Mouse (Mus musculus): Measurements from ENCODE around the gene Urah. TPM values are rescaled to one million over a fixed set of nuclear protein-coding genes. Genes with fewer than 3 reads are reported as not detected.

Urah gene
- polyA plus RNA-seq, 1 experiment from 2014 or later, result 1.3 TPM

DNA sequence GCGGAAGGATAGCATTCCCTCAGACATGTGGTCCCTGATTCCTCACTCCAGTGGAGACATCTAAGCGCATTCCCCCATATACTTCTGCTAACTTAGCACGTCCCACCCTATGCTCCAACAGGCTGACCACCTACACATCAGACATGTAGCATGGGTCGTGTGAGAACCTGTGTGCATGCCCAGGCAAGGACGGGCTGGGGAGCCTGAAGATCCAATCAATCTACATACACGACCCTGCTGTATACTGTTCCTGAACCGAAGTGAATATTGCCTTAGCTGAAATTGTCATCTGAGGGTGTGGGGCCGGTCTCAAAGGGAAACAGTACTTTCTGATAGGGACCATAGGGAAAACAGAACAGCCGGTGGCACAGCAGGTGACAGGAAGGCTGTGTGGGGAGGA lies 20.4 kb downstream of the Urah start:
- Histone ChIP-seq H3K4me2 (peak overlapping the region; percentile 100), H3K4me3 (replicated peaks) (peak overlapping the region; percentile 75), H3K9me3 (no peaks in the 10 kb centered on the region), H3K27me3 (no peaks in the 10 kb centered on the region), H3K36me3 (peaks cover 57% of the 10 kb centered on the region), H3K9ac (replicated peaks) (peak overlapping the region; percentile 90), H3K4me1 (replicated peaks) (peaks cover 25% of the 10 kb centered on the region), H3K27ac (no peak overlapping the region)
- 72% methylated on average over 9 of the region's 9 CpGs for WGBS
- no peak for ATAC-seq (ENCODE audit: insufficient number of reproducible peaks, insufficient read depth, low FRiP score, low TSS enrichment, low read depth)

DNA sequence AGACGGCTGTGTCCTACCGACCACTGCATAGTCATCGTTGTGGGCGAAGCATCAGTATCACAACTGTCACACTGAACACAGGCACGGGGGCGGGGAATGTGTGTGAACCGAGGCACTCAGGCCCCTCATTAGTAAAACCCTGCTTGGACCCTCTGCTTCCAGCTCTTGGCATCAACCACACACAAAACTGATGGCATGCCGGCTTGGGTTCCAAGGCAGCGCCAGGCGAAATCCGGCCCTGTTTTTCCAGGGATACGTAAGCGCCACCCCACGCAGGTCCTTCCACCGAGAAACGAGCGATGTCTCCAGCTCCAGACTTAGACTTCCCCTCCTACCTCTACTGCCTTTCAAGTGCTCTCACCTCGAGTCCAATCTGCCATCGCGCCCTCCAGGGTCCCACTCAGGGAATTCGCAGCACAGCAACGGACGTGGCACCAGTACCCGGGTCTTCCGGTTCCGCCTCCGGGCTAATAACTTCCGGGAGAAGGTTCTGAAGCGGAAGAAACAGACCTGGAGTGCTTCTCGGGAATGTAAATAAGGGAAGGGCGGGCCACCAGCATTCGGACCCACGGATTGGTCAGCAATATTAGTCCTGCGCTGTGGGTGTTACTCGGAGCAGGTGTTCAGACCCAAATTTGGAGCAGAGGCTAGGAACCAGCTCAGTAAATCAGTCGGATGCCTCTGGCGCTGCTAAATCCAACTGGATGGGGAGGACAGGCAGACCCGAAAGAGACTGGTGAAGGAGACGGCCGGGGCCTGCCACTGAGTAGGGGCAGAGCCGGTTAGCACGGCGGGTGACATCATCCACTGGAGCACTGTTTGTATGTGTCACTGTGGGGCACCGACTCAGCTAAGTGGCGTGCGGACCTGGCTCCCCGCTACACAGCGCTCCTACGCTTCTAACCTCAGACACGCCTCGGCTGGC lies 21.3 kb downstream of the Urah start, which contains the start of gene Gm45785:
Gene Gm45785 (minus strand): TSS at position 472 of the 925 bp plus-strand sequence.
- Histone ChIP-seq H3K27ac (peak within 1 kb of the TSS; percentile 82), H3K9ac (replicated peaks) (peak within 1 kb of the TSS; percentile 90), H3K4me1 (replicated peaks) (peaks cover 25% of the 10 kb centered on the region), H3K9me3 (no peaks in the 10 kb centered on the region), H3K4me3 (replicated peaks) (peak within 1 kb of the TSS; percentile 75), H3K4me2 (peak within 1 kb of the TSS; percentile 100), H3K27me3 (no peaks in the 10 kb centered on the region), H3K36me3 (peaks cover 65% of the 10 kb centered on the region)
- peak; percentile 74 for ATAC-seq (ENCODE audit: insufficient number of reproducible peaks, insufficient read depth, low FRiP score, low TSS enrichment, low read depth)
- WGBS, result 1% methylated on average over 51 of the region's 51 CpGs

DNA sequence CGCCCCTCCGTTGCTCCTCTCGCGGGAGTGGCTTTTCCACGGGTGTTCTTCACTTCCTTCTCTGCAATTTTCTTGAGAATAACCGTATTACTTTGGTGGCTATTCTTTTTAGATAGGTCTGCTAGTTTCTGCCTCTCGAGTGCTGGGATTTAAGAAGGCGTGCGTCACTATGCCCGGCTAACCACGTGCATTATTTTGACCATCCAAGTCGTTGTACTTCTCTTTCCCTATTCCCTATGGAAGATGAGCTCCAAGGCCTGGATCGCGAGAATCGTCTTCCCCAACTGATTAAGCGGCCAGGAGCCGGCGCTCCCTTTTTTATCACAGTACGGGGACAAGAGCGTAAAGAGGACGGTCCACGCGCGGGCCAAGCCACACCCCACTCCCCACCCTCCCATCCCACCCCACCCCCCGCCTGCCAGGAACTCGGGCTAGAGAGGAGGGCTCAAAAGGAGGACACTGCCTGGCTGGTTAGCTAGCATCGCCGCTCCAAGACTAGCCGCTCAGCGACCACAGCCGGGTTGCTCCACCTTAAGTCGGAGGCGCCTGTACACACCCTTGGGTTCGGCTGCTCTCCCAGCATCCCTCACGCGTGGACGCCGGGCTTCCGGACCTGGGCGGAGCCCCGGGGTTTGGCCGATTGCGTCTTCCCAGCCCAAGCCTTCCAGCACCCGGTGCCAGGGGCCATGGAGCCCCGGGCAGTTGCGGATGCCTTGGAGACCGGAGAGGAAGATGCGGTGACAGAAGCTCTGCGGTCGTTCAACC lies 22.1 kb downstream of the Urah start, which contains the start of gene Ric8a:
Gene Ric8a (plus strand): TSS at position 173 of the 765 bp plus-strand sequence.
- no peaks in the 10 kb centered on the region for H3K9me3 ChIP-seq
- H3K27me3 ChIP-seq, result no peaks in the 10 kb centered on the region
- WGBS, result under 1% methylated on average over 50 of the region's 50 CpGs
- H3K4me3 ChIP-seq (replicated peaks), result peak within 1 kb of the TSS; percentile 75
- H3K27ac ChIP-seq, result peak within 1 kb of the TSS; percentile 82
- ATAC-seq (ENCODE audit: insufficient number of reproducible peaks, insufficient read depth, low FRiP score, low TSS enrichment, low read depth), result peak; percentile 79
- peaks cover 66% of the 10 kb centered on the region for H3K36me3 ChIP-seq
- H3K9ac ChIP-seq (replicated peaks), result peak within 1 kb of the TSS; percentile 90
- peak within 1 kb of the TSS; percentile 100 for H3K4me2 ChIP-seq
- peaks cover 25% of the 10 kb centered on the region for H3K4me1 ChIP-seq (replicated peaks)

DNA sequence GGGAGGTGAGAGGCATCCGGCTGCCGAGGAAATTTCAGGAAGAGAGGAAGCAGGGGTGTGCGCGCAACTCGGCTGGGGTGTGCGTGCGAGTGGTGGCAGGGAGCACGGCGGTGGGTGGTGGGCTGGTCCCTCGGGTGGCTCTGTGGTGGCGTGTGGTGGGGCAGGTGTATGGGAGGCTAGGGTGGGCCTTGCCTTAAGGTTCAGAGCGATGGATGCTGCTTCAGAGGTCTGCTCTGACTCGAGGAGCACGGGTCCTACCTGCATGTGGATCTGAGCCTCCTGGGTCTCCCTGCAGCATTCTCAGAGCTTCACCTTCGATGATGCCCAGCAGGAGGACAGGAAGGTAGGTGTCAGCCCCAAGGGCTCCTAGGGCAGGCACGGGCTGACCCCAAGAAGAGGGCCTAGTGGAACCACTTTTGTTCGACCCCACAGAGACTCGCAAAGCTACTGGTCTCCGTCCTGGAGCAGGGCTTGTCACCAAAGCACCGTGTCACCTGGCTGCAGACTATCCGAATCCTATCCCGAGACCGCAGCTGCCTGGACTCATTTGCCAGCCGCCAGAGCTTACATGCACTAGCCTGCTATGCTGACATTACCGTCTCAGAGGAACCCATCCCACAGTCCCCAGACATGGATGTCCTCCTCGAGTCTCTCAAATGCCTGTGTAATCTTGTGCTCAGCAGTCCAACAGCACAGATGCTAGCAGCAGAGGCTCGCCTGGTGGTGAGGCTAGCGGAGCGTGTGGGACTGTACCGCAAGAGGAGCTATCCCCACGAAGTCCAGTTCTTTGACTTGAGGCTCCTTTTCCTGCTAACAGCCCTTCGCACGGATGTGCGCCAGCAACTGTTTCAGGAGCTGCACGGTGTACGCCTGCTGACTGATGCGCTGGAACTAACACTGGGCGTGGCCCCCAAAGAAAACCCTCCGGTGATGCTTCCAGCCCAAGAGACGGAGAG lies 23.0 kb downstream of the Urah start, which contains the start of gene Bet1l:
Gene Bet1l (minus strand): TSS at position 28 of the 956 bp plus-strand sequence.
- Histone ChIP-seq H3K9ac (replicated peaks) (peak within 1 kb of the TSS; percentile 90), H3K27me3 (no peaks in the 10 kb centered on the region), H3K36me3 (peaks cover 66% of the 10 kb centered on the region), H3K9me3 (no peaks in the 10 kb centered on the region), H3K4me1 (replicated peaks) (peaks cover 25% of the 10 kb centered on the region), H3K27ac (peak within 1 kb of the TSS; percentile 82), H3K4me3 (replicated peaks) (peak within 1 kb of the TSS; percentile 75), H3K4me2 (peak within 1 kb of the TSS; percentile 100)
- WGBS, result 40% methylated on average over 40 of the region's 40 CpGs
- peak; percentile 38 for ATAC-seq (ENCODE audit: insufficient number of reproducible peaks, insufficient read depth, low FRiP score, low TSS enrichment, low read depth)

DNA sequence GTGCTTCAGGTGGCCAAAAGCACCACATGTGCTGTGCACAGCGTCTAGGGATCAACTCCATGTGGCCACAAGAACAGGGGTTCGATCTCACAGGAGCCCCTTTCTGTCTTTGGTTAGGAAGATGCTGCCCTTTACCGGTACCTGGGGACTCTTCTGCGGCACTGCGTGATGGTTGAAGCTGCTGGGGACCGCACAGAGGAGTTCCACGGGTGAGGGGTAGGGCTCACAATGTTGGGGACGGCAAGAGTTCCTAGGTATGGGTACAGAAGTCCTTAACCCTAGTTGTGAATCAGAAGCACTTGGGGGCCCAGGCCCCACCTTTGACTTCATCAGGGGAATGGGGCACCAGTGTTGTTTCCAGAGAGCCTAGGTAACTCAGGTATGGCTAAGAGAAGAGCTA lies 23.9 kb downstream of the Urah start:
- no peaks in the 10 kb centered on the region for H3K27me3 ChIP-seq
- peak overlapping the region; percentile 75 for H3K4me3 ChIP-seq (replicated peaks)
- H3K4me2 ChIP-seq, result peak overlapping the region; percentile 100
- WGBS, result 94% methylated on average over 8 of the region's 8 CpGs
- no peak overlapping the region for H3K27ac ChIP-seq
- no peak for ATAC-seq (ENCODE audit: insufficient number of reproducible peaks, insufficient read depth, low FRiP score, low TSS enrichment, low read depth)
- H3K36me3 ChIP-seq, result peaks cover 65% of the 10 kb centered on the region
- peaks cover 25% of the 10 kb centered on the region for H3K4me1 ChIP-seq (replicated peaks)
- H3K9me3 ChIP-seq, result no peaks in the 10 kb centered on the region
- H3K9ac ChIP-seq (replicated peaks), result no peak overlapping the region

DNA sequence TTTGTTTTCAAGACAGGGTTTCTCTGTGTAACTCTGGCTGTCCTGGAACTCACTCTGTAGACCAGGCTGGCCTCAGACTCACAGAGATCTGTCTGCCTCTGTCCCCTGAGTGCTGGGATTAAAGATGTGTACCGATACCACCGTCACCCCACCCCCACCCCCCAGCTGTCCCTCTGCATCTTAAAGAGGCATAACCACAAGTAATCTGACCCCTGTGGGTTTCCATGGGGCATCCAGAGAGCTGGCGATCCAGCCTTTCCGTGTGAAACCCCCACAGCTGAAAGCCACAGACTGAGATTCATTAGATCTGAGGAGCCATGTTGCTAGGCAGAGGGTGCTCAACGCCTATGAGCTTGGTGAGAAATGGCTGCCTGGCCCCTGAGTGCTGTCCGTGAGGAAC lies 25.2 kb downstream of the Urah start:
- H3K4me1 ChIP-seq (replicated peaks), result peaks cover 23% of the 10 kb centered on the region
- WGBS, result 71% methylated on average over 6 of the region's 6 CpGs
- no peaks in the 10 kb centered on the region for H3K27me3 ChIP-seq
- H3K9ac ChIP-seq (replicated peaks), result no peak overlapping the region
- peaks cover 68% of the 10 kb centered on the region for H3K36me3 ChIP-seq
- no peak for ATAC-seq (ENCODE audit: insufficient number of reproducible peaks, insufficient read depth, low FRiP score, low TSS enrichment, low read depth)
- no peak overlapping the region for H3K4me2 ChIP-seq
- H3K9me3 ChIP-seq, result no peaks in the 10 kb centered on the region
- no peak overlapping the region for H3K4me3 ChIP-seq (replicated peaks)
- H3K27ac ChIP-seq, result no peak overlapping the region

DNA sequence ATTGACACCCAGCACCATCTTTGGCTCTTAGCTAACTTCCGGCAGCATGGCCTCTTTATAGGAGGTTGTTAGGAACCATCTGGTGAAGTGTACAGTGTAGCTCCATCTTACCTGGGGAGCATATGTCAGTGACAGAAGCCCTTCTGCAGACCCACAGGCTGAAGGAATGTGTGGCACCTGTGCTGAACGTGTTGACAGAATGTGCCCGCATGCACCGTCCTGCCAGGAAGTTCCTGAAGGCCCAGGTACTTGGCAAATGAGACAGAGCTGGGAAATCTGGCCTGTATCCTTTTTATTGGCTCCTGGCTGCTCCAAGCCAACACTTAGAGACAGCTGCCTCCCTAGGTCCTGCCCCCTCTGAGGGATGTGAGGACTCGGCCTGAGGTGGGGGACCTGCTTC lies 25.9 kb downstream of the Urah start:
- Histone ChIP-seq H3K4me2 (no peak overlapping the region), H3K4me3 (replicated peaks) (no peak overlapping the region), H3K4me1 (replicated peaks) (peaks cover 16% of the 10 kb centered on the region), H3K36me3 (peaks cover 73% of the 10 kb centered on the region), H3K27me3 (no peaks in the 10 kb centered on the region), H3K9ac (replicated peaks) (no peak overlapping the region), H3K27ac (no peak overlapping the region), H3K9me3 (no peaks in the 10 kb centered on the region)
- whole genome bisulfite sequencing, result 85% methylated on average over 5 of the region's 5 CpGs
- ATAC-seq (ENCODE audit: insufficient number of reproducible peaks, insufficient read depth, low FRiP score, low TSS enrichment, low read depth), result no peak

DNA sequence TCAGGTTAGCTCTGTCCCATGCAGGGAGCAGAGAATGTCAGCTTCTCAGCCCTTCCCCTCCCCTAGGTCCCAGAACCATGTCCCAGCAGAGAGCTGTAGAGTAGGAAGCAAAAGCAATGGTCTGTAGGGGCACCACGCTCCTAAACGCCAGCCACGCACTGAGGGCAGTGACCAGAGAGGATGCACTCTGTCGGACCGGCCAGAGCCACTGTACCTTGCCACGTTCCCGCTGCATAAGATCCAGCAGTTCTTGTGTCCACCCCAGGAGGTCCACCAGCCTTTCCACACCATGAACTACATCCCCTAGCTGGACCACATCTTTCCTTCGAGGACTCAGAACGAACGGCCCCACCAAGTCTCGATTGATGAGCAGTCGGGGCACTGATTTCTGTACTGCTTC lies 29.9 kb downstream of the Urah start:
- Histone ChIP-seq H3K27ac (no peak overlapping the region), H3K36me3 (peaks cover 78% of the 10 kb centered on the region)
- WGBS, result 89% methylated on average over 12 of the region's 12 CpGs

DNA sequence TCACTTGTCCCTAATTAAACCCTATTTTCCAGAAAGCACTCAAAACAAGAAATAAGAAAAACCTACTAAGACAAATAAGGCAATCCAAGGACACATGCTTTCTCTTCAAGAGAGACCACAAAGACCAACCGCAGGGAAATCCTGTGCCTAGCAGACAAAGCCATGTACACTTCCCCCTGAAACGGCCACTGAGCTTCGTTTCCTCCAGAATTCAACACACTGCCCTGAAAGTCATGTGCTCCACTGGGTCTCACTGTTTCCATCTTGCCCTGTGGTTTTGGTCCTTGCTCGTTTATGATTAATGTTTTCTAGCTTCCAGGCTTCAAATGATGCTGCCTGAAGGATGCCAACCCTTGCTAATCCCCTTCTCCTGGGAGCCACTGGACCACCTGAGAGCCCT lies 39.4 kb downstream of the Urah start:
- Histone ChIP-seq H3K4me1 (replicated peaks) (0 out of 2 replicates have a peak, but pooled peaks cover 2% of the 10 kb centered on the region), H3K9ac (replicated peaks) (no peak overlapping the region), H3K9me3 (no peaks in the 10 kb centered on the region), H3K4me2 (no peak overlapping the region), H3K27ac (no peak overlapping the region), H3K27me3 (no peaks in the 10 kb centered on the region; the same call in 1 of the 2 replicates), H3K4me3 (replicated peaks) (no peak overlapping the region), H3K36me3 (peaks cover 52% of the 10 kb centered on the region)
- ATAC-seq (ENCODE audit: insufficient number of reproducible peaks, insufficient read depth, low FRiP score, low TSS enrichment, low read depth), result no peak
- 87% methylated on average over 4 of the region's 4 CpGs for WGBS

More for the DNA sequence above, 29.9 kb downstream of the Urah start:
- Histone ChIP-seq H3K27me3 (no peaks in the 10 kb centered on the region; the same call in 1 of the 2 replicates), H3K9ac (replicated peaks) (no peak overlapping the region), H3K9me3 (no peaks in the 10 kb centered on the region), H3K4me2 (no peak overlapping the region), H3K4me1 (replicated peaks) (0 out of 2 replicates have a peak, but pooled peaks cover under 1% of the 10 kb centered on the region), H3K4me3 (replicated peaks) (no peak overlapping the region)
- ATAC-seq (ENCODE audit: insufficient number of reproducible peaks, insufficient read depth, low FRiP score, low TSS enrichment, low read depth), result no peak

DNA sequence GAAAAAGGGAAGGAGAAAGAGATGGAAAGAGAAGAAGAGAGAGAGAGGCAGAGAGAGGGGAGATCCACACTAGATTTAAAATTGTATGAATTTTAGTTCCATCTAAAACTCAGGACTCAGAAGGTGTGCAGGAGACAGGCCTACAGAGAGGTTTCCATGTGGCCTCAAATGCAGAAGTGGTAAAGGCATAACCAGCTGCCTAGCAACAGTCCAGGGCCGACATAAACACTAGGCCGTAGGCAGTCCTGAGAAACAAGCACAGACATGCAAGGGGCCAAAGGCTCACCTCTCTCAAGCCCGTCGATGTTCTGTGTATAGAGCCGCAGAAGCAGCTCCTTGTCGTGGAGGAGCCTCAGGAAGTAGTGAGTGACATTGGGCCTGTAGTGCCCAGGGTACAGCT lies 42.5 kb downstream of the Urah start:
- WGBS, result 88% methylated on average over 6 of the region's 6 CpGs
- Histone ChIP-seq H3K36me3 (peaks cover 45% of the 10 kb centered on the region), H3K27me3 (no peaks in the 10 kb centered on the region), H3K4me1 (replicated peaks) (0 out of 2 replicates have a peak, but pooled peaks cover 4% of the 10 kb centered on the region), H3K9me3 (no peaks in the 10 kb centered on the region), H3K9ac (replicated peaks) (no peak overlapping the region), H3K27ac (no peak overlapping the region), H3K4me2 (no peak overlapping the region), H3K4me3 (replicated peaks) (no peak overlapping the region)
- ATAC-seq (ENCODE audit: insufficient number of reproducible peaks, insufficient read depth, low FRiP score, low TSS enrichment, low read depth), result no peak

Data from limb, embryonic 12.5 days (tissue).